Mouse (Mus musculus) liver, adult 2 months (tissue): ENCODE data around the gene Ccdc63. TPM values are rescaled to one million over a fixed set of nuclear protein-coding genes. Genes with fewer than 3 reads are reported as not detected.

Experiments used
- DNase-seq: peaks from one replicate; pipeline ENCODE4 v3.0.0-alpha.2; 2011; ENCODE audit warnings: low read depth, low spot score; ENCODE audit errors: extremely low read depth
- H3K27ac ChIP-seq: fragments of 200-500 bp; replicated peaks from 2 replicates; pipeline ENCODE4 v1.5.1; 2012; ENCODE audit warnings: low read depth, mild to moderate bottlenecking, control low read depth, inconsistent platforms, low read length; ENCODE audit not compliant: insufficient read depth
- H3K27me3 ChIP-seq: fragments of 200-500 bp; 2 replicates; pipeline ENCODE4 v1.6.1; 2012; ENCODE audit warnings: mild to moderate bottlenecking, moderate library complexity, low read length, inconsistent platforms; ENCODE audit not compliant: control insufficient read depth, insufficient read depth
- H3K36me3 ChIP-seq: fragments of 200-500 bp; 2 replicates; pipeline ENCODE4 v1.6.1; 2012; ENCODE audit warnings: low read length, inconsistent platforms; ENCODE audit not compliant: control insufficient read depth, insufficient read depth
- H3K4me1 ChIP-seq: fragments of 200-500 bp; 2 replicates; pipeline ENCODE4 v1.6.1; 2011; ENCODE audit warnings: low read length; ENCODE audit not compliant: control insufficient read depth, insufficient read depth
- H3K4me3 ChIP-seq: fragments of 200-500 bp; 2 replicates; pipeline ENCODE4 v1.5.1; 2011; ENCODE audit warnings: low read depth, mild to moderate bottlenecking, control low read depth, low read length, moderate library complexity; ENCODE audit not compliant: insufficient read depth
- H3K79me2 ChIP-seq: fragments of 200-500 bp; 2 replicates; pipeline ENCODE4 v1.6.1; 2012; ENCODE audit warnings: inconsistent platforms, mild to moderate bottlenecking, low read length, moderate library complexity; ENCODE audit not compliant: control insufficient read depth, insufficient read depth
- H3K9ac ChIP-seq: fragments of 200-500 bp; 2 replicates; pipeline ENCODE4 v1.6.1; 2012; ENCODE audit warnings: low read depth, mild to moderate bottlenecking, control low read depth, inconsistent platforms, low read length
- CTCF ChIP-seq: fragments of 200-500 bp; IDR thresholded peaks from 2 replicates; pipeline ENCODE4 v1.5.1; 2011; ENCODE audit warnings: low read depth, low read length, control low read depth
- POLR2A ChIP-seq: fragments of 200-500 bp; IDR thresholded peaks from 2 replicates; pipeline ENCODE4 v1.6.1; 2011; ENCODE audit warnings: low read length, control low read depth; ENCODE audit not compliant: insufficient read depth; ENCODE audit errors: extremely low read depth
- WGBS: fragments of 180-500 bp; shearing (Covaris S2); methylation state at CpG from one replicate; pipeline ENCODE4 v1.1.7; 2018; 5-methylcytosine and 5-hydroxymethylcytosine counted together
- polyA plus RNA-seq: library from polyadenylated mRNA; depleted of rRNA; stranded (reverse); fragments of >200 nt; gene quantifications from 2 replicates; pipeline ENCODE4 v1.2.3, GENCODE M21; 2012
- total RNA-seq: library from RNA; depleted of rRNA; stranded (reverse); fragments of >200 nt; gene quantifications from 2 replicates; pipeline ENCODE4 v1.2.3, GENCODE M21; 2014

Ccdc63 gene
- total and polyA plus RNA-seq, 2 experiments: not detected

DNA sequence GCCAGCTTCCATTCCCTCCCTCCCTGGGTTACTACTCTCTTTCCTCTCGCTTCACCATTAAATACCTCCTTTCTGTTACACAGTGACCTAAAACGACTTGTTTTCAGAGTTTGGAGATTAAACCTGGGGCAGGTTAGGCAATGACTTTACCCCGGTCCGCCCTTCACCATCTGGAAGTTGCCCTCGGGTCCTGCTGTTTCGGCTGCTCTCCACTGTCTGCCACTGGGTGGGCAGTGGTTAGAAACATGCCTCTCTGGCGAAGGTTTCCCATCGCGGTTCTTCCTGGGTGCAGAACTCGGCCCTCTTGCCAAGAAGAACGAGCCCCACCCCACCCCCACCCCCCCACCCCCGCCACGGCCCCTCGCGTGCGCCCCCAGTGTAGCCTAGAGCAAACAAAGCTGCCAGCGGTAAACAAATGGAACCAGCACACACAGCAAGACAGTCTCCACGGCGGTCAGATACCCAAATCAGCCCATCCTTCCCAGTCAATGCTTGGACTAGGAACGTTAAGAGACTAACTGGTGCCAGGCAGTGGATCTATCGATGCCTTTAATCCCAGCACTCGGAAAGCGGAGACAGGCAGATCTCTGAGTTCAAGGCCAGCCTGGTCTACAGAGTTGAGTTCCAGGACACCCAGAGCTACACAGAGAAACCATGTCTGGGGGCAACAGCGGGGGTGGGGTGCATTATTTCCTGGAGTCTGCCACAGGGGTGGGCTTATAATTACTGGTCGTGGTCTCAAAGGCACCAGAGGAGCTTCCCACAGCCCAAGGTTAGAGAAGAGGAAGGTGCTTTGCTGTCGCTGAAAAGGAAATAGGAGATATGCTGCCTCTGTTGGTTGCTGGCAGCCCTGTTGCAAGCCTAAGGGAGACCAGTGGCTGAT, 8.2 kb downstream of the Ccdc63 start:
- no peaks in the 10 kb centered on the region for H3K27me3 ChIP-seq
- H3K27ac ChIP-seq: no peak overlapping the region

DNA sequence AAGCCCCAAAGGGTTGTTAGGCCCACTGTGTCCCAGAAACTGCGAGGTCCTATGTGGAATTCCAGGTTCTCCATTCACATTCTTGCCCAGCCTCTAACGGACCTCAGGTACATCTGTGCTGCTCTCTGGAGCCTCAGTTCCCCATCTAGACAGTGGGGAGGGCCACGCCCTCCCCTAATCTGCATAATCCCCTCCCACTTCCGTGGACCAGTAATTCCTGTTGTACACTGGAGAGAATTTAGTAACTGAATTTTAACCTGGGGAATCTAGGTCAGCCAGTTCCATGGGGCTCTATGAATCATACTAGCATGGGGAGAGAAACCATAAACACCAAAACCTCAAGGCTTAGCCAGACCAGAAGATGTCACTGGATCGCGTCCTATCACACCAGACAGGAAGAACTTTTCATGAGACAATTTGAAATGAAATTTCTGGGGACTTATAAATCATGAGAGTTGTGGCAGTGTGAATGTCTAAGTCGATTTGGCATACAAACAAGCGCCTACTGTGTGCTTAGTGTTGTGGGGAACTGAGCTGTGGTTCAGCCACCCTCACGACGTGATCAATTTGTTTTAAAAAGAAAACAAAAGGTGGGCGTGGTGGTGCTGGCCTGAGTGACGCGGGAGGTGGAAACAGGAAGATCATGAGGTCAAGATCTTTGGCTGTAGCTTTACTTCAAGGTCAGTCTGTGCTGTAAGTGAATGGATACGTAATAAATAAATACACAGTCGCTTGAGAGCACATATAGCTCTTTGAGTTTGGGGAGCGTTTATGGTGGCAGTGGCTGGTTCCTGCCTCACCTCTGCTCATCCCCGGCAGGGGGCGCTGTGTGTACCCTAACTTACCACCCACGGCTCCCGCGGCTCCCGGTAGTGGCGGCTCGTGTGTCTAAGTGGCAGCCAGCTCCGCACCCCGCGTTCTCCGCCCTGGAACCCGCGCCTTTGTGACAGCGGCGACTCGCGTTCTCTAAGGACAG, 9.3 kb downstream of the Ccdc63 start:
- no peak overlapping the region for H3K27ac ChIP-seq
- peak overlapping the region; percentile 62 for H3K4me3 ChIP-seq
- H3K79me2 ChIP-seq: no peaks in the 10 kb centered on the region
- WGBS: 8% methylated on average over 34 of the region's 34 CpGs
- no peak for TF ChIP-seq POLR2A
- peak; percentile 88 for TF ChIP-seq CTCF
- peak overlapping the region; percentile 64 for H3K9ac ChIP-seq
- DNase-seq: peak; percentile 34
- peaks cover 4% of the 10 kb centered on the region; the same call in 1 of the 2 replicates for H3K4me1 ChIP-seq
- no peaks in the 10 kb centered on the region for H3K36me3 ChIP-seq
- H3K27me3 ChIP-seq: no peaks in the 10 kb centered on the region

More for the DNA sequence above, 8.2 kb downstream of the Ccdc63 start:
- H3K4me1 ChIP-seq: peaks cover 4% of the 10 kb centered on the region; the same call in 1 of the 2 replicates
- TF ChIP-seq POLR2A: no peak
- TF ChIP-seq CTCF: no peak
- no peaks in the 10 kb centered on the region for H3K36me3 ChIP-seq
- peak overlapping the region; percentile 64 for H3K9ac ChIP-seq
- peak overlapping the region; percentile 62 for H3K4me3 ChIP-seq
- no peak for DNase-seq
- no peaks in the 10 kb centered on the region for H3K79me2 ChIP-seq
- WGBS: 13% methylated on average over 26 of the region's 26 CpGs

DNA sequence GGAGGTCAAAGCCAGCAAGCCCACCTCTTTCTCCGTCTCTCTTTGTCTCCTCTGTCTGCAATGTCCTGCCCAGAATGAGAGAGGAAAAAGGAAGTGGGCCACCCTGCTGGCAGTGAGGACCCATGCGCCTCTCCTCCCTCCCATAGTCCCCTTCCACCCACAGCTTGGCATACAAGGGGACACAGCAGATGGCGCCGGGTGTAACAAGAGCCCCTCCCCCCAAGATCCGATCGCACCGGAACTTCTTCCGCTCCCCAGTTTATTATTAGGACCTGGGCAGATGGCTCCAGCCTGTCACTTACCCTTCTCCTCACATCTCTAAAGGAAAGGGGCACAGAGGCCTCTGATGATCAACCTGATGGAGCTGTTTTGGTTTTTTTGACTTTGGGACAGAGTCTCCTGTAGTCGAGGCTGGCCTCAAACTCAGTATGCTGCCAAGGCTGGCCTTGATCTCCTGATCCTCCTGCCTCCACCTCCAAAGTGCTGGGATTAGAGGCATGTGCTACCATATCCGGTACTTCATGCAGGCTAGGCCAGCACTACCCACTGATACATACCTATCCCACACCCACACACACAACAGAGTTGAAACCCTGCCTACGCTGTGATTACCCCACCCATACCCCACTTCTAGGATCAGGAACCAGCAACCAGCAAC, 10.2 kb downstream of the Ccdc63 start:
- 84% methylated on average over 11 of the region's 11 CpGs for WGBS
- H3K36me3 ChIP-seq: no peaks in the 10 kb centered on the region
- H3K4me3 ChIP-seq: no peak overlapping the region
- TF ChIP-seq POLR2A (no peak), CTCF (no peak)
- DNase-seq: no peak
- no peak overlapping the region for H3K27ac ChIP-seq
- H3K79me2 ChIP-seq: no peaks in the 10 kb centered on the region
- no peaks in the 10 kb centered on the region for H3K27me3 ChIP-seq
- H3K9ac ChIP-seq: no peak overlapping the region
- H3K4me1 ChIP-seq: peaks cover 4% of the 10 kb centered on the region; the same call in 1 of the 2 replicates

- Histone ChIP-seq H3K4me3 (no peak overlapping the region), H3K4me1 (peaks cover 4% of the 10 kb centered on the region; the same call in 1 of the 2 replicates), H3K36me3 (no peaks in the 10 kb centered on the region), H3K9ac (no peak overlapping the region), H3K27me3 (no peaks in the 10 kb centered on the region), H3K79me2 (no peaks in the 10 kb centered on the region), H3K27ac (no peak overlapping the region)
- 34% methylated on average over 16 of the region's 16 CpGs for WGBS
- TF ChIP-seq CTCF: no peak
- no peak for TF ChIP-seq POLR2A
- peak; percentile 67 for DNase-seq
Measured at GRCm38 (mm10) chr5:122129068-122129655, 11.5 kb downstream of the Ccdc63 start.

- no peaks in the 10 kb centered on the region for H3K36me3 ChIP-seq
- DNase-seq: no peak
- TF ChIP-seq POLR2A: no peak
- no peak for TF ChIP-seq CTCF
Measured at GRCm38 (mm10) chr5:122125211-122125760, 15.3 kb downstream of the Ccdc63 start.

More at GRCm38 (mm10) chr5:122125211-122125760, 15.3 kb downstream of the Ccdc63 start:
- no peak overlapping the region for H3K4me3 ChIP-seq
- no peaks in the 10 kb centered on the region for H3K4me1 ChIP-seq
- no peaks in the 10 kb centered on the region for H3K27me3 ChIP-seq
- no peak overlapping the region for H3K27ac ChIP-seq
- no peaks in the 10 kb centered on the region for H3K79me2 ChIP-seq
- H3K9ac ChIP-seq: no peak overlapping the region
- 72% methylated on average over 8 of the region's 8 CpGs for WGBS
